Mouse (Mus musculus) midbrain, embryonic 14.5 days (tissue): ENCODE data around the gene Atp6v1g3. TPM values are rescaled to one million over a fixed set of nuclear protein-coding genes. Genes with fewer than 3 reads are reported as not detected.

Experiments
- ATAC-seq: fragments of 200-750 bp; cut with Nextera tagmentation; 2 replicates; pipeline ENCODE4 v1.8.0; 2017; ENCODE audit warnings: moderate number of reproducible peaks, moderate library complexity; ENCODE audit not compliant: low FRiP score, low TSS enrichment
- DNase-seq: peaks from one replicate; pipeline ENCODE4 v3.0.0-alpha.2; 2015
- H3K27ac ChIP-seq: fragments of 300-500 bp; sonication (generic); replicated peaks from 2 replicates; pipeline ENCODE4 v1.5.1; 2014; ENCODE audit warnings: mild to moderate bottlenecking, low read depth, low read length, moderate library complexity
- H3K27me3 ChIP-seq: fragments of 300-500 bp; sonication (generic); 2 replicates; pipeline ENCODE4 v1.6.1; 2014; ENCODE audit warnings: low read length, control low read depth, mixed read lengths; ENCODE audit not compliant: control insufficient read depth, insufficient read depth
- H3K36me3 ChIP-seq: fragments of 300-500 bp; sonication (generic); 2 replicates; pipeline ENCODE4 v1.6.1; 2014; ENCODE audit warnings: low read length, control low read depth; ENCODE audit not compliant: control insufficient read depth, insufficient read depth
- H3K4me1 ChIP-seq: fragments of 300-500 bp; sonication (generic); 2 replicates; pipeline ENCODE4 v1.6.1; 2014; ENCODE audit warnings: mild to moderate bottlenecking, antibody characterized with exemption, low read length, control low read depth; ENCODE audit not compliant: control insufficient read depth, insufficient read depth
- H3K4me2 ChIP-seq: fragments of 300-500 bp; sonication (generic); 2 replicates; pipeline ENCODE4 v1.6.1; 2014; ENCODE audit warnings: mild to moderate bottlenecking, low read length, moderate library complexity
- H3K4me3 ChIP-seq: fragments of 300-500 bp; sonication (generic); replicated peaks from 2 replicates; pipeline ENCODE4 v1.5.1; 2014; ENCODE audit warnings: low read depth, low read length
- H3K9ac ChIP-seq: fragments of 300-500 bp; sonication (generic); replicated peaks from 2 replicates; pipeline ENCODE4 v1.6.1; 2014; ENCODE audit warnings: mild to moderate bottlenecking, low read length, moderate library complexity
- H3K9me3 ChIP-seq: fragments of 300-500 bp; sonication (generic); 2 replicates; pipeline ENCODE4 v1.6.1; 2016; ENCODE audit warnings: low read length, control low read depth, mixed read lengths; ENCODE audit not compliant: control insufficient read depth
- WGBS: fragments of 180-500 bp; shearing (Covaris S2); extraction: QIAGEN DNeasy Blood & Tissue Kit; methylation state at CpG from one replicate; pipeline ENCODE4 v1.1.7; 2014; 5-methylcytosine and 5-hydroxymethylcytosine counted together
- polyA plus RNA-seq: library from polyadenylated mRNA; unstranded; fragments of >200 nt; fragmentation: Nextera tagmentation; extraction: Ambion mirVana; gene quantifications from 2 replicates; pipeline ENCODE4 v1.2.1, GENCODE M21; 2014

Gene Atp6v1g3
- polyA plus RNA-seq, 1 experiment from 2014 or later, result not detected

GRCm38 (mm10) chr1:138247699-138248483, 25.6 kb upstream of the Atp6v1g3 start:
- WGBS, result 93% methylated on average over 8 of the region's 8 CpGs

GRCm38 (mm10) chr1:138248770-138249169, 24.8 kb upstream of the Atp6v1g3 start:
- no peak for DNase-seq
- Histone ChIP-seq H3K9ac (no peak overlapping the region), H3K9me3 (no peaks in the 10 kb centered on the region), H3K27ac (no peak overlapping the region), H3K4me1 (no peaks in the 10 kb centered on the region), H3K27me3 (no peaks in the 10 kb centered on the region), H3K36me3 (no peaks in the 10 kb centered on the region), H3K4me2 (no peak overlapping the region), H3K4me3 (no peak overlapping the region)
- ATAC-seq, result no peak
- 90% methylated on average over 2 of the region's 2 CpGs for WGBS

More at GRCm38 (mm10) chr1:138247699-138248483, 25.6 kb upstream of the Atp6v1g3 start:
- Histone ChIP-seq H3K36me3 (no peaks in the 10 kb centered on the region), H3K4me2 (no peak overlapping the region), H3K27ac (no peak overlapping the region), H3K4me1 (no peaks in the 10 kb centered on the region), H3K4me3 (no peak overlapping the region), H3K9ac (no peak overlapping the region), H3K27me3 (no peaks in the 10 kb centered on the region), H3K9me3 (no peaks in the 10 kb centered on the region)
- ATAC-seq (no peak), DNase-seq (no peak)

GRCm38 (mm10) chr1:138250951-138251350, 22.6 kb upstream of the Atp6v1g3 start:
- ATAC-seq, result no peak
- Histone ChIP-seq H3K4me2 (no peak overlapping the region), H3K27ac (no peak overlapping the region), H3K27me3 (no peaks in the 10 kb centered on the region), H3K4me3 (no peak overlapping the region), H3K9ac (no peak overlapping the region), H3K9me3 (no peaks in the 10 kb centered on the region), H3K4me1 (no peaks in the 10 kb centered on the region), H3K36me3 (no peaks in the 10 kb centered on the region)
- 85% methylated on average over 2 of the region's 2 CpGs for WGBS
- DNase-seq, result no peak

GRCm38 (mm10) chr1:138256172-138256789, 17.3 kb upstream of the Atp6v1g3 start:
- no peaks in the 10 kb centered on the region for H3K9me3 ChIP-seq
- H3K4me2 ChIP-seq, result no peak overlapping the region
- H3K27me3 ChIP-seq, result no peaks in the 10 kb centered on the region
- ATAC-seq (no peak), DNase-seq (no peak)
- no peak overlapping the region for H3K4me3 ChIP-seq
- no peaks in the 10 kb centered on the region for H3K4me1 ChIP-seq
- no peak overlapping the region for H3K9ac ChIP-seq
- 84% methylated on average over 4 of the region's 4 CpGs for WGBS
- H3K36me3 ChIP-seq, result no peaks in the 10 kb centered on the region
- no peak overlapping the region for H3K27ac ChIP-seq

- Histone ChIP-seq H3K4me1 (no peaks in the 10 kb centered on the region), H3K27ac (no peak overlapping the region), H3K9me3 (no peaks in the 10 kb centered on the region), H3K27me3 (no peaks in the 10 kb centered on the region), H3K9ac (no peak overlapping the region), H3K4me2 (no peak overlapping the region), H3K36me3 (no peaks in the 10 kb centered on the region), H3K4me3 (no peak overlapping the region)
- WGBS, result 83% methylated on average over 4 of the region's 4 CpGs
- DNase-seq (no peak), ATAC-seq (no peak)
Measured at GRCm38 (mm10) chr1:138258758-138259157, 14.8 kb upstream of the Atp6v1g3 start.

- Histone ChIP-seq H3K27me3 (no peaks in the 10 kb centered on the region), H3K9ac (no peak overlapping the region), H3K4me3 (no peak overlapping the region), H3K36me3 (no peaks in the 10 kb centered on the region), H3K27ac (no peak overlapping the region), H3K4me2 (no peak overlapping the region), H3K9me3 (no peaks in the 10 kb centered on the region), H3K4me1 (no peaks in the 10 kb centered on the region)
- WGBS, result 91% methylated on average over 3 of the region's 3 CpGs
- DNase-seq (no peak), ATAC-seq (no peak)
Measured at GRCm38 (mm10) chr1:138261520-138261919, 12.0 kb upstream of the Atp6v1g3 start.

- Histone ChIP-seq H3K36me3 (no peaks in the 10 kb centered on the region), H3K9me3 (no peaks in the 10 kb centered on the region), H3K27ac (no peak overlapping the region), H3K4me1 (no peaks in the 10 kb centered on the region), H3K4me2 (no peak overlapping the region), H3K27me3 (no peaks in the 10 kb centered on the region), H3K4me3 (no peak overlapping the region), H3K9ac (no peak overlapping the region)
- DNase-seq (no peak), ATAC-seq (no peak)
Measured at GRCm38 (mm10) chr1:138262408-138262807, 11.1 kb upstream of the Atp6v1g3 start.

- Histone ChIP-seq H3K9me3 (no peaks in the 10 kb centered on the region), H3K4me2 (no peak overlapping the region), H3K9ac (no peak overlapping the region), H3K36me3 (no peaks in the 10 kb centered on the region), H3K4me1 (no peaks in the 10 kb centered on the region), H3K4me3 (no peak overlapping the region), H3K27me3 (no peaks in the 10 kb centered on the region), H3K27ac (no peak overlapping the region)
- WGBS, result 85% methylated on average over 5 of the region's 5 CpGs
- DNase-seq (no peak), ATAC-seq (no peak)
Measured at GRCm38 (mm10) chr1:138267465-138268055, 6.0 kb upstream of the Atp6v1g3 start.

GRCm38 (mm10) chr1:138274930-138275329, 1.4 kb downstream of the Atp6v1g3 start:
- Histone ChIP-seq H3K27me3 (no peaks in the 10 kb centered on the region), H3K36me3 (no peaks in the 10 kb centered on the region), H3K9me3 (no peaks in the 10 kb centered on the region), H3K27ac (no peak overlapping the region), H3K4me3 (no peak overlapping the region), H3K4me1 (no peaks in the 10 kb centered on the region), H3K9ac (no peak overlapping the region), H3K4me2 (no peak overlapping the region)
- DNase-seq, result no peak
- ATAC-seq, result no peak
- 86% methylated on average over 3 of the region's 3 CpGs for WGBS
